Mouse (Mus musculus) neural tube, embryonic 12.5 days (tissue): ENCODE data around the gene Trabd2b. TPM values are rescaled to one million over a fixed set of nuclear protein-coding genes. Genes with fewer than 3 reads are reported as not detected.

ENCODE experiments used
- ATAC-seq: fragments of 200-750 bp; cut with Nextera tagmentation; 2 replicates; pipeline ENCODE4 v1.8.0; 2017; ENCODE audit warnings: low read depth, mild to moderate bottlenecking, moderate TSS enrichment, moderate library complexity; ENCODE audit not compliant: low FRiP score
- H3K27ac ChIP-seq: fragments of 300-500 bp; sonication (generic); 2 replicates; pipeline ENCODE4 v1.5.1; 2016
- H3K27me3 ChIP-seq: fragments of 300-500 bp; sonication (generic); replicated peaks from 2 replicates; pipeline ENCODE4 v1.6.1; 2016; ENCODE audit warnings: mild to moderate bottlenecking
- H3K36me3 ChIP-seq: fragments of 300-500 bp; sonication (generic); 2 replicates; pipeline ENCODE4 v1.6.1; 2016; ENCODE audit warnings: mild to moderate bottlenecking
- H3K4me1 ChIP-seq: fragments of 300-500 bp; sonication (generic); 2 replicates; pipeline ENCODE4 v1.6.1; 2016
- H3K4me2 ChIP-seq: fragments of 300-500 bp; sonication (generic); replicated peaks from 2 replicates; pipeline ENCODE4 v1.6.1; 2016; ENCODE audit warnings: mild to moderate bottlenecking
- H3K4me3 ChIP-seq: fragments of 300-500 bp; sonication (generic); 2 replicates; pipeline ENCODE4 v1.5.1; 2016
- H3K9ac ChIP-seq: fragments of 300-500 bp; sonication (generic); 2 replicates; pipeline ENCODE4 v1.6.1; 2016; ENCODE audit warnings: mild to moderate bottlenecking
- H3K9me3 ChIP-seq: fragments of 300-500 bp; sonication (generic); 2 replicates; pipeline ENCODE4 v1.6.1; 2016; ENCODE audit warnings: mild to moderate bottlenecking
- WGBS: fragments of 180-500 bp; shearing (Covaris S2); methylation state at CpG from one replicate; pipeline ENCODE4 v1.1.7; 2016; 5-methylcytosine and 5-hydroxymethylcytosine counted together
- polyA plus RNA-seq: library from polyadenylated mRNA; unstranded; fragments of >200 nt; fragmentation: Nextera tagmentation; extraction: Ambion mirVana; gene quantifications from 2 replicates; pipeline ENCODE4 v1.2.1, GENCODE M21; 2016

The Trabd2b gene
- polyA plus RNA-seq, 1 experiment from 2014 or later, result 1.6 TPM

DNA sequence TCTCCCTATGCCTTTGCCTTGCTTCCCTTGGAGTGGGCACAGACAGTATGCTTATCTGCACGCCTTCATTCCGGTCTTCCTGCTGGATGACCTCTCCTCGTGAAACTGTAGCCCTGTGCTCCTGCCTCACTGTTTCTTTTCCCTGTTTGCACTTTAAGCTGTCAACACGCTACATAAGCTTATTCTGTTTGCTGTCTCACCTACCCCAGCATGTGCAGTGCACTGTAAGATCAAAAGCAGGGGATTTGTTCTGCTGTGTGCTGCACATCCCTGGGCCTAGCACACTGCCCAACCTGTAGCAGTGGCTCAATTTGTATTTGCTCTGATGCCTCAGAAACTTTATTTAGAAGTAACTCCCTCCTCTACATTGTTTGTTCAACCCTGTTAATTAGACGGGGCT, 79.5 kb downstream of the Trabd2b start:
- Histone ChIP-seq H3K27me3 (no peaks in the 10 kb centered on the region), H3K27ac (no peak overlapping the region), H3K9ac (no peak overlapping the region), H3K9me3 (0 out of 2 replicates have a peak, but pooled peaks cover 3% of the 10 kb centered on the region), H3K4me1 (peaks cover 11% of the 10 kb centered on the region), H3K4me2 (no peak overlapping the region), H3K4me3 (no peak overlapping the region), H3K36me3 (no peaks in the 10 kb centered on the region)
- 82% methylated on average over 5 of the region's 5 CpGs for WGBS
- ATAC-seq, result no peak

DNA sequence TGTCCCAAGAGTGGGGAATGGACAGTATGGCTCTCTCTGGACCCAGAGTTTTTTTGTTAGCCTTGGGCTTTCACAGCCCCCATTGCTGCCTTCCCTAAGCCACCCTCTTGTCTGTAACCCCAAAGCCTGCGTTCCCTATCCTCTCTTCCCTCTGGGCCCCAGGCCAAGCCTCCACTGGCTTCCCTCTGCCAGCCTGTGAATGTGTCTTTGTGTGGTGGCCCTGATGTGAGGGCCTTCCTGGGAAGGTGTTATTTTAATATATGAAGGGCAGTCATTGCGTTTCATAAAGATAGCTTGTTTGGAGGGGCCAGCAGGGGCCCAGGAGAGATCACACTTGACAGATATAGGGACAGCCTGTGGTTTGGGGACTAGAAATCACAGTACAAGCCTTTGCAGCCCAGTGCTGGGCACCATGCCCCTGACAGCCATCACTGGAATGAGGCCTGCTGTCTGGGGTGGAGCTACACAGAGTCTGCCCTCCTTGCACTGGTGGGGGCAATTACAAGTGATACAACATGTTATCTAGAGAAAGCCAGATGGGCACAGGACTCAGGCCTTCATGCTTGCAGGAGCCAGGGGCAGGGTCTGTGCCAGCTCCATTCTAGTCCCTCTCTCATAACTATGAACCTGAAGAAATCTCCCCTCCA, 80.5 kb downstream of the Trabd2b start:
- H3K4me3 ChIP-seq, result no peak overlapping the region
- H3K9ac ChIP-seq, result no peak overlapping the region
- H3K9me3 ChIP-seq, result 0 out of 2 replicates have a peak, but pooled peaks cover 3% of the 10 kb centered on the region
- H3K36me3 ChIP-seq, result no peaks in the 10 kb centered on the region
- H3K27me3 ChIP-seq, result no peaks in the 10 kb centered on the region
- ATAC-seq, result no peak
- no peak overlapping the region for H3K27ac ChIP-seq
- H3K4me2 ChIP-seq, result no peak overlapping the region
- 78% methylated on average over 2 of the region's 2 CpGs for whole genome bisulfite sequencing
- H3K4me1 ChIP-seq, result peaks cover 3% of the 10 kb centered on the region; the same call in 1 of the 2 replicates

DNA sequence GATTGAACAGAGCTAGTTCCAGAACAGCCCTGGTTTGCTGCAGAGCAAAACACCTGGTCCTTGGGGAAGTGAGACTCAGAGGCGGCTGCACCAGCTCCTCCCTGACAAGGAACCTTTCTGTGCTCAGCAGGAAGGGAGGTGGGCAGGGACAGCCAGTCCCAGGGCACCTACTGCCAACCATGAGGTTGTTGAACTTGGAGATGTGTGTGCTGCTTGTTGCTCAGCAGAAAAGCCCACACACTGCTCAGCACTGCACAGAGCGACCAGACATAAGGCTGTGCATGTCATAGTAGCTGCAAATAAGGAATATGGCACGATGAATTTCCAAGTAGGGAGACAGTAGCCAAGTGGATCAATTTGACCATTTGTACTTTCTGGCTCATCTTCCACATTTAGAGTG, 81.2 kb downstream of the Trabd2b start:
- Histone ChIP-seq H3K9me3 (0 out of 2 replicates have a peak, but pooled peaks cover 3% of the 10 kb centered on the region), H3K9ac (no peak overlapping the region), H3K4me3 (no peak overlapping the region), H3K4me2 (no peak overlapping the region), H3K27me3 (no peaks in the 10 kb centered on the region), H3K36me3 (no peaks in the 10 kb centered on the region), H3K27ac (no peak overlapping the region), H3K4me1 (peaks cover 3% of the 10 kb centered on the region; the same call in 1 of the 2 replicates)
- ATAC-seq, result no peak
- WGBS, result 82% methylated on average over 3 of the region's 3 CpGs

DNA sequence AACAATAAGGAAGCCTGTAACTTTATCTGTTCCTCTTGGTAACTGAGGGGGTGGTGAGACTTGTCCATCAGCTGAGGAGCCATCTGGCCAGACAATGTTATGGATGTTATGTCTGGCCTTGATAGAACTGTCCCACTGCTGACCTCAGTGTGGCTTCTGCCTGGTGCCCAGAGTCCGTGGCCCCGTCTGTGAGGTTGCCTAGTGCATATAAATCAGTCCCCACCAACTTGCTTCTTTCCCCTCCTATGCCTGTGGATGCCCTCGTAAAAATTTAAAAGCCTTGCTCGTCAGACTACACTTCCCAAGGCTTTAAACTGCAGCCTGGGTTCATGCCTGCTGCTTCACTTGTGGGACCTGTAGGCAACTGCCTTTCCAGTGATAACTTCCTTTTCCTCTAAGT, 85.6 kb downstream of the Trabd2b start:
- no peaks in the 10 kb centered on the region for H3K36me3 ChIP-seq
- peaks cover 9% of the 10 kb centered on the region for H3K4me1 ChIP-seq
- H3K4me2 ChIP-seq, result no peak overlapping the region
- H3K27ac ChIP-seq, result no peak overlapping the region
- H3K4me3 ChIP-seq, result no peak overlapping the region
- H3K27me3 ChIP-seq, result no peaks in the 10 kb centered on the region
- no peak for ATAC-seq
- 0 out of 2 replicates have a peak, but pooled peaks cover 3% of the 10 kb centered on the region for H3K9me3 ChIP-seq
- no peak overlapping the region for H3K9ac ChIP-seq
- 27% methylated on average over 4 of the region's 4 CpGs for WGBS

DNA sequence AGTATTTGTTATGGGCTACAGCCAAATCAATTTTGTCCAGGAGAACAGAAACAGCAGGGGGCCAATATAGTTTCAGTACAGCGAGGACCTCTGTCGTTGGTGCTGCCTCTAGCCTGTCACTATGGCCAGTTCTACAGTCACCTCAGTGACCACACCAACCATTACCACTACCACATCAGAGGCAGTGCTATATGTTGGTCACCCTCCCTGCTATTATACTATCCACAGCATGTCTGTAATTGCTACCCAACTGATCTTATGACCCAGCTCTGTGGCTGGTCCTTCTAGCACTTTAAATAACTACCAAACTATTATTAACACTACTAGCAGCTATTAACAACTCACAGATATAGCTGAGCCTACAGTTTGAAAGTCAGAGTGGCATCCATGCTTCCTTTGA, 87.5 kb downstream of the Trabd2b start:
- H3K27ac ChIP-seq, result no peak overlapping the region
- 58% methylated on average over 2 of the region's 2 CpGs for WGBS
- no peak overlapping the region for H3K4me2 ChIP-seq
- no peak overlapping the region for H3K9ac ChIP-seq
- no peak for ATAC-seq
- H3K36me3 ChIP-seq, result no peaks in the 10 kb centered on the region
- no peaks in the 10 kb centered on the region for H3K9me3 ChIP-seq
- no peak overlapping the region for H3K4me3 ChIP-seq
- H3K27me3 ChIP-seq, result no peaks in the 10 kb centered on the region
- peaks cover 7% of the 10 kb centered on the region for H3K4me1 ChIP-seq

DNA sequence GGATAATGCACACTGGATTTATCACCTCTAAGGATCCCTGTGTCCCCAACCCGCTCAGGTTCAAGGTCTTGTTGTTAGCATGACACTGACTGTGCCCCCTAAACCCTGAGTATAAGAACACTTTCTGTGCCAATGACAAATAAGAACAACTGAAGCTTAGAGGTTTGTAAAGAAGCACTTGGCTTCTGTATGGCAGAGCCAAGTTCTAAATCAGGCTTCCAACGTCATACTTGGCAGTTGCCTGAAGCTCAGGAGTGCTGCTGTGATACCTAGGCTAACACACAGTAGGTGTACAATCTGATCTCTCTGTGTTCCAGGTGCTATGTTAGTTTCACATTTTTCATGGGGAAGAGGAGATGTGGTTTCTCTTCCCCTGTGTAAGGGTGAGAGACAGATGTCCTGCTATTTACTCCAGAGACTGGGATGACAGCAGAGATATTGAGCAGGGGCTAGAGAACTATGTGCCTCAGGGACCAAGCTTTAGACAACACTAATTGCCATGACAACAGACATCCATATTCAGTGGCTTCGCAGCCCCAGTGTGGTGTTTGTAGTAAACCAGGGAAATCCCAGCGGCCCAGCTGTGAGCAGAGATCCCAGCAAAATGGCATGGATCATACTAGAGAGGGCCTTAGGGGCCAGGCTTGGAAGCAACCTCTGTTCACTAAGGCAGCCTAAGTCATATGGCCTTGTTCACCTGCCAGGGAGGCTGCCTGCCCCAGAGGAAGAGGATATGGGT, 89.3 kb downstream of the Trabd2b start:
- H3K9ac ChIP-seq, result no peak overlapping the region
- peaks cover 7% of the 10 kb centered on the region for H3K4me1 ChIP-seq
- H3K4me3 ChIP-seq, result no peak overlapping the region
- peak; percentile 79 for ATAC-seq
- no peaks in the 10 kb centered on the region for H3K27me3 ChIP-seq
- H3K36me3 ChIP-seq, result no peaks in the 10 kb centered on the region
- WGBS, result 49% methylated on average over 4 of the region's 4 CpGs
- H3K4me2 ChIP-seq, result no peak overlapping the region
- H3K9me3 ChIP-seq, result no peaks in the 10 kb centered on the region
- H3K27ac ChIP-seq, result no peak overlapping the region

DNA sequence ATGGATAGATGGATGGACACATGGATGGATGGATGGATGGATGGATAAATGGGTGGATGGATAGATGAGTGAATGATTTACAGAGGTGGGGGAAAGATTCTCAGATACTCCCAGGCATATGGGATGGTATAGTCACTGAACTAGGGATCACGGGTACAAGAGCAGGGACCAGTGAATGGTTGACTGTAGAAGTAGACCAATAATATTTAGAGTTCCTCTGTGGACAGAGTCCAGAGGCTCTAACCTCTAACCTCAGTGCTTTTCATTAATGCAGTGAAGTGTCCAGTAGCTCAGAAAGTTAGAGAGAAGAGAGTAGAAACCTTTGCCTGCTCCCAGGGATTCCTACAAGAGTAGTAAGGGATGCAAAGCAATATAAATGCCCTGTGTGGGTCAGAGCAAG, 93.1 kb downstream of the Trabd2b start:
- Histone ChIP-seq H3K9me3 (no peaks in the 10 kb centered on the region), H3K27me3 (no peaks in the 10 kb centered on the region), H3K9ac (no peak overlapping the region), H3K4me3 (no peak overlapping the region), H3K27ac (no peak overlapping the region), H3K4me1 (peaks cover 11% of the 10 kb centered on the region), H3K36me3 (no peaks in the 10 kb centered on the region), H3K4me2 (no peak overlapping the region)
- 89% methylated on average over 1 of the region's 1 CpGs for WGBS
- no peak for ATAC-seq

DNA sequence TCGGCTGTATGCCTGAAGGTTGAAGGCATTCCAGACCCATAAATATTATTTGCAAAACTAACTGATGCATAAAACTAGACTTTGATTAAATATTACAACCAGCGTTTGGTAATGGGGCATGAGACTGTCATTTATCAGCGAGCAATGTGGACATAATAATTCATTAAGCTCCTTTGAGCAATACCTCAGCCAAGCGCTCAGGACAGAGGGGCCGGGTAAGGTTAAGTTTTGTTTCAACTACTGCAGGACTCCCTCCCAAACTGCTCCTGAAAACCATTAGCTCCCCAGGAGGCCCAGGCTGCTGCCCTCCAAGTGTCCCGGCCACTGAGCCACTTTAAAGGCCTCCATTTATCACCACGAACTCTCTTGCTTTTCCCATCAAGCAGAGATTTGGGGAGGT, 93.8 kb downstream of the Trabd2b start:
- 31% methylated on average over 7 of the region's 7 CpGs for WGBS

DNA sequence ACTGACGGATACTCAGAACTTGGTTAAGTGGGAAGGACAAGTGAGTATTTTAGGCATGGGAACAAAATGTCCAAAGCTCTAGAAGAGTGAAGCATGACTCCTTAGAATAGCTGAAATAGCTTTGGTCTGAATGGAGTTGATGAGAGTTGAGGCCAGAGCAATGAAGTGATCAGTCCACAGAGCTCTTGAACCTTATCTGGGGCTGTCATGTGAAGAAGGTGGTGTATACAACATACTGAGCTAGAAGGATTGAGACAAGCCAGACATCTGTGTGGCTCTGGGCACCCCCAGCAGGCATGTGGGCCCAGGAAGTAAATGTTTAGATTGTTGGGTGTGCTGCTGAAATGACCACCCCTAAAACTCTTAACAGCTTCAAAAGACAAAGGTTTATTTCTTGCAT, 94.5 kb downstream of the Trabd2b start:
- Histone ChIP-seq H3K4me2 (no peak overlapping the region), H3K9ac (no peak overlapping the region), H3K9me3 (no peaks in the 10 kb centered on the region), H3K27ac (no peak overlapping the region), H3K27me3 (no peaks in the 10 kb centered on the region), H3K4me3 (no peak overlapping the region), H3K36me3 (no peaks in the 10 kb centered on the region), H3K4me1 (peaks cover 12% of the 10 kb centered on the region)
- ATAC-seq, result no peak
- WGBS, result 97% methylated on average over 1 of the region's 1 CpGs

More for the DNA sequence above, 93.8 kb downstream of the Trabd2b start:
- no peaks in the 10 kb centered on the region for H3K9me3 ChIP-seq
- no peak for ATAC-seq
- H3K4me1 ChIP-seq, result peaks cover 13% of the 10 kb centered on the region
- no peak overlapping the region for H3K4me2 ChIP-seq
- H3K36me3 ChIP-seq, result no peaks in the 10 kb centered on the region
- H3K4me3 ChIP-seq, result no peak overlapping the region
- no peaks in the 10 kb centered on the region for H3K27me3 ChIP-seq
- no peak overlapping the region for H3K9ac ChIP-seq
- no peak overlapping the region for H3K27ac ChIP-seq

DNA sequence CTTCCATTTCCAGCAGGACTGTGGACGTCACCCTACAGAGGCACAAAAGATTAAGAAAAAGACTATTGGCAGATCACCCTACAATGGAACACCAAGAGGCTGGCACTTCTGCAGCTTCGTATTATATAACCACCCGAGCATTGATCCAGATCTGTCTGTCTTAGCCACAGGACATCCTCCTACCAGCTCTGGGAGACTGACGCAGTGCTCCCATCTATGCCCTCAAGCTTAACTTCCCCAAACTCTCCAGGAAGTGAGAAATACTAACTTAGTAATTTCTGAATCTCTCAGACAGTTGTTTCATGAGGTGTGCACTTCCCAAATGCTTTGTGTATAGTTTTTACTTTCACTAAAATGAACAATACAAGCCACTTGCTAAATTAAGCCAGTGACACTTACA, 95.1 kb downstream of the Trabd2b start:
- 88% methylated on average over 4 of the region's 4 CpGs for WGBS
- Histone ChIP-seq H3K9me3 (no peaks in the 10 kb centered on the region), H3K36me3 (no peaks in the 10 kb centered on the region), H3K27me3 (no peaks in the 10 kb centered on the region), H3K9ac (no peak overlapping the region), H3K27ac (no peak overlapping the region), H3K4me2 (no peak overlapping the region), H3K4me1 (peaks cover 7% of the 10 kb centered on the region), H3K4me3 (no peak overlapping the region)
- ATAC-seq, result no peak

DNA sequence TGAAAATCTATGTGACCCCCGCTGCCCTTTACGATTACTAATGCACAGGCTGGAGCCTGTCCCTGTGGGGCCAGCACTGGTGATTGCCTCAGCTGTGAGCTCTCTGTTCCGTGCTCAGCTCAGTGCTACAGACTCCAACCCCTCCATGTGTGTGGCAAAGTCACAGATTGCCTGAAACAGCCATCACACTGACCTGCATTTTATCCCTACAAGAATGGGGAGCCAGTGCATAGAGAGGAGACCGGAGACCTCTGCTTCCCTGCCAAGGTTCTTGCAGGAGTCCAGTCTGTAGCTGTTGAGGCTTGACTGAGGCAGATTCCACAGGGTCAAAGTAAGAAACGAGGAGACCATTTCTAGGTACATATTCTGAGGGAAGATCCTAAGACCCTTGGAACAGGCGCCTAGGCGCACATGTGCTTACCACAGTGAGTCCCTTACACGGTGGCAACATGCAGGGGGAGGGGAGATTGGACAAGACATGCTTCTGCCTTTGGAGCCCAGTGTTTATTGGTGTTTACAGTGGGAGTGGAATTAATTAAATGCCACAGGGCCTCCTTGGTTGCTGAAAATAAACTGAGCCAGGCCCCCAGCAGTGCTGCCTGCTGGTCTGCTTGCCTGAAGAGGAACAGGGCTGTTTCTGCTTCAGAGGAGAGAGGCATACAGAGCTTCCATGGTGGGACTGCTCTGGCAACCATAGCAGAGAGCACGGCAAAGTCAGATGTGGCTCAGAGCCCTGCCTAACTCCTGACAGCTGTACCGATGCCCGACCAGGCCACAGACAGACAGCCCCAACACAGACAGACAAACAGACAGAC, 97.9 kb downstream of the Trabd2b start:
- H3K9me3 ChIP-seq, result no peaks in the 10 kb centered on the region
- H3K4me3 ChIP-seq, result no peak overlapping the region
- no peaks in the 10 kb centered on the region for H3K36me3 ChIP-seq
- H3K9ac ChIP-seq, result no peak overlapping the region
- peak; percentile 37; the same call in 1 of the 2 replicates for ATAC-seq
- H3K27me3 ChIP-seq, result no peaks in the 10 kb centered on the region
- no peak overlapping the region for H3K27ac ChIP-seq
- 68% methylated on average over 11 of the region's 11 CpGs for WGBS
- H3K4me2 ChIP-seq, result no peak overlapping the region
- peaks cover 7% of the 10 kb centered on the region for H3K4me1 ChIP-seq

DNA sequence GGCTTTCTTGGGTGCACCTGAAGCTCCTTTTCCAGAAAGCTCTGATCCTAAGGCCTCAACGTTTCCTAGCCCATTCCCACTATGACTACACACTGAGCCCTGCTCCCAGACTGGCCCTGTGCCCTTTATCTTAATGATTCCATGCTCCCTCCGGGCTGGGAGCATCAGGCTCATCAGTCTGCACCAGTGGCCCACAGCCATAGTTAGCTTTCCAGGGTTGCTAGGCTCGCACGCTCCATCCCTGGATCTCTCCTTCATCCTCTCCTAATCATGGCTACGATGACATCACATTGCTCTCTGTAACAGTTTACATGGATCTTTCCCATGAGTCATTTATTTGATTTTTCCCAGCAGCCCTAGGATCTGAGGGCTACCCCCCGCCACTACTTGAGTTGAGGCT, 103.1 kb downstream of the Trabd2b start:
- no peak overlapping the region for H3K27ac ChIP-seq
- ATAC-seq, result no peak

More for the DNA sequence above, 103.1 kb downstream of the Trabd2b start:
- Histone ChIP-seq H3K9ac (no peak overlapping the region), H3K9me3 (no peaks in the 10 kb centered on the region), H3K36me3 (no peaks in the 10 kb centered on the region), H3K4me1 (peaks cover 2% of the 10 kb centered on the region), H3K4me2 (no peak overlapping the region), H3K27me3 (no peaks in the 10 kb centered on the region), H3K4me3 (no peak overlapping the region)
- WGBS, result 87% methylated on average over 6 of the region's 6 CpGs
